Mouse (Mus musculus) lung, embryonic 14.5 days (tissue): Measurements from ENCODE around the gene Smarcc2. TPM values are rescaled to one million over a fixed set of nuclear protein-coding genes. Genes with fewer than 3 reads are reported as not detected.
"Not testable (repeated sequence)": the region's sequence is repeated elsewhere in the genome, so short reads cannot be mapped to it uniquely, and the experiment has no call there.

Source experiments
- ATAC-seq: fragments of 200-750 bp; cut with Nextera tagmentation; 2 replicates; pipeline ENCODE4 v1.8.0; 2017; ENCODE audit warnings: mild to moderate bottlenecking, moderate TSS enrichment, moderate library complexity; ENCODE audit not compliant: insufficient read depth
- DNase-seq: peaks from one replicate; pipeline ENCODE4 v3.0.0-alpha.2; 2015
- H3K27ac ChIP-seq: fragments of 300-500 bp; sonication (generic); 2 replicates; pipeline ENCODE4 v1.5.1; 2014; ENCODE audit warnings: low read depth, mild to moderate bottlenecking, moderate library complexity
- H3K27me3 ChIP-seq: fragments of 300-500 bp; sonication (generic); 2 replicates; pipeline ENCODE4 v1.6.1; 2014; ENCODE audit warnings: low read length, control low read depth; ENCODE audit not compliant: insufficient read depth
- H3K36me3 ChIP-seq: fragments of 300-500 bp; sonication (generic); 2 replicates; pipeline ENCODE4 v1.6.1; 2014; ENCODE audit warnings: control low read depth; ENCODE audit not compliant: insufficient read depth
- H3K4me1 ChIP-seq: fragments of 300-500 bp; sonication (generic); 2 replicates; pipeline ENCODE4 v1.6.1; 2014; ENCODE audit warnings: antibody characterized with exemption, control low read depth; ENCODE audit not compliant: insufficient read depth
- H3K4me2 ChIP-seq: fragments of 300-500 bp; sonication (generic); 2 replicates; pipeline ENCODE4 v1.6.1; 2014; ENCODE audit warnings: mild to moderate bottlenecking
- H3K4me3 ChIP-seq: fragments of 300-500 bp; sonication (generic); 2 replicates; pipeline ENCODE4 v1.5.1; 2014; ENCODE audit warnings: low read depth, low read length
- H3K9ac ChIP-seq: fragments of 300-500 bp; sonication (generic); 2 replicates; pipeline ENCODE4 v1.6.1; 2014
- H3K9me3 ChIP-seq: fragments of 300-500 bp; sonication (generic); 2 replicates; pipeline ENCODE4 v1.6.1; 2016; ENCODE audit warnings: low read depth, low read length, control low read depth
- CTCF ChIP-seq: IDR thresholded peaks from 2 replicates; pipeline ENCODE4 v1.5.1; 2016; ENCODE audit warnings: antibody characterized with exemption, low read depth
- WGBS: fragments of 180-500 bp; shearing (Covaris S2); extraction: QIAGEN DNeasy Blood & Tissue Kit; methylation state at CpG from one replicate; pipeline ENCODE4 v1.1.7; 2014; 5-methylcytosine and 5-hydroxymethylcytosine counted together
- polyA plus RNA-seq: library from polyadenylated mRNA; unstranded; fragments of >200 nt; fragmentation: Nextera tagmentation; extraction: Ambion mirVana; gene quantifications from 2 replicates; pipeline ENCODE4 v1.2.1, GENCODE M21; 2014

The Smarcc2 gene
- polyA plus RNA-seq, 1 experiment from 2014 or later = 81.1 TPM

GRCm38 (mm10) chr10:128489380-128489779, 30.3 kb downstream of the Smarcc2 start:
- Histone ChIP-seq H3K36me3 (peaks cover 75% of the 10 kb centered on the region), H3K4me2 (no peak overlapping the region), H3K4me3 (no peak overlapping the region), H3K4me1 (peaks cover 7% of the 10 kb centered on the region; the same call in 1 of the 2 replicates), H3K27ac (peak overlapping the region; percentile 95; the same call in 1 of the 2 replicates), H3K9me3 (no peaks in the 10 kb centered on the region), H3K27me3 (no peaks in the 10 kb centered on the region), H3K9ac (no peak overlapping the region)
- no peak for TF ChIP-seq CTCF
- ATAC-seq (no peak), DNase-seq (peak; percentile 17)
- WGBS = 48% methylated on average over 5 of the region's 5 CpGs

- no peak for TF ChIP-seq CTCF
- ATAC-seq = no peak
- peaks cover 71% of the 10 kb centered on the region for H3K36me3 ChIP-seq
- H3K4me1 ChIP-seq = peaks cover 8% of the 10 kb centered on the region
- 59% methylated on average over 4 of the region's 4 CpGs for WGBS
- no peak overlapping the region for H3K9ac ChIP-seq
- no peaks in the 10 kb centered on the region for H3K9me3 ChIP-seq
- no peak overlapping the region for H3K4me2 ChIP-seq
- no peaks in the 10 kb centered on the region for H3K27me3 ChIP-seq
- H3K27ac ChIP-seq = peak overlapping the region; percentile 95
- no peak for DNase-seq
- no peak overlapping the region for H3K4me3 ChIP-seq
Observed at GRCm38 (mm10) chr10:128489785-128490184, 30.7 kb downstream of the Smarcc2 start.

- no peak overlapping the region for H3K4me2 ChIP-seq
- peaks cover 11% of the 10 kb centered on the region for H3K4me1 ChIP-seq
- H3K4me3 ChIP-seq = no peak overlapping the region
- WGBS = 28% methylated on average over 5 of the region's 5 CpGs
- no peaks in the 10 kb centered on the region for H3K9me3 ChIP-seq
- TF ChIP-seq CTCF = no peak
- no peaks in the 10 kb centered on the region for H3K27me3 ChIP-seq
- DNase-seq = peak; percentile 54
- H3K27ac ChIP-seq = peak overlapping the region; percentile 95
- no peak for ATAC-seq
- peaks cover 69% of the 10 kb centered on the region for H3K36me3 ChIP-seq
- no peak overlapping the region for H3K9ac ChIP-seq
Observed at GRCm38 (mm10) chr10:128490232-128490631, 31.2 kb downstream of the Smarcc2 start.

GRCm38 (mm10) chr10:128490912-128491311, 31.9 kb downstream of the Smarcc2 start:
- ATAC-seq (no peak), DNase-seq (peak; percentile 4)
- H3K4me1 ChIP-seq = peaks cover 11% of the 10 kb centered on the region
- H3K9me3 ChIP-seq = no peaks in the 10 kb centered on the region
- H3K4me2 ChIP-seq = peak overlapping the region; percentile 86
- H3K27ac ChIP-seq = peak overlapping the region; percentile 95
- H3K36me3 ChIP-seq = peaks cover 62% of the 10 kb centered on the region
- H3K9ac ChIP-seq = no peak overlapping the region
- H3K27me3 ChIP-seq = no peaks in the 10 kb centered on the region
- 40% methylated on average over 5 of the region's 5 CpGs for WGBS
- peak overlapping the region; percentile 84 for H3K4me3 ChIP-seq
- TF ChIP-seq CTCF = no peak

GRCm38 (mm10) chr10:128491495-128491894, 32.4 kb downstream of the Smarcc2 start:
- no peak for TF ChIP-seq CTCF
- peak overlapping the region; percentile 86 for H3K4me2 ChIP-seq
- H3K4me3 ChIP-seq = peak overlapping the region; percentile 84
- H3K4me1 ChIP-seq = peaks cover 11% of the 10 kb centered on the region
- no peaks in the 10 kb centered on the region for H3K27me3 ChIP-seq
- peak; percentile 42 for DNase-seq
- H3K27ac ChIP-seq = peak overlapping the region; percentile 95; the same call in 1 of the 2 replicates
- ATAC-seq = no peak
- no peaks in the 10 kb centered on the region for H3K9me3 ChIP-seq
- H3K9ac ChIP-seq = peak overlapping the region; percentile 87
- WGBS = 44% methylated on average over 6 of the region's 6 CpGs
- peaks cover 56% of the 10 kb centered on the region for H3K36me3 ChIP-seq

- H3K36me3 ChIP-seq = peaks cover 52% of the 10 kb centered on the region
- H3K27me3 ChIP-seq, DNase-seq, ATAC-seq, H3K9me3 ChIP-seq: not testable (repeated sequence)
- H3K9ac ChIP-seq = peak overlapping the region; percentile 87
- WGBS = 29% methylated on average over 8 of the region's 8 CpGs
- H3K27ac ChIP-seq = peak overlapping the region; percentile 95
- peak overlapping the region; percentile 84 for H3K4me3 ChIP-seq
- peaks cover 11% of the 10 kb centered on the region for H3K4me1 ChIP-seq
- peak overlapping the region; percentile 86 for H3K4me2 ChIP-seq
Observed at GRCm38 (mm10) chr10:128492051-128492450, 33.0 kb downstream of the Smarcc2 start.

- peak overlapping the region; percentile 84 for H3K4me3 ChIP-seq
- H3K27me3 ChIP-seq = no peaks in the 10 kb centered on the region
- ATAC-seq (peak; percentile 62), DNase-seq (peak; percentile 86)
- H3K4me1 ChIP-seq = peaks cover 11% of the 10 kb centered on the region
- TF ChIP-seq CTCF = no peak
- 11% methylated on average over 12 of the region's 12 CpGs for WGBS
- peaks cover 45% of the 10 kb centered on the region for H3K36me3 ChIP-seq
- no peaks in the 10 kb centered on the region for H3K9me3 ChIP-seq
- peak overlapping the region; percentile 95 for H3K27ac ChIP-seq
- H3K9ac ChIP-seq = peak overlapping the region; percentile 87
- peak overlapping the region; percentile 86 for H3K4me2 ChIP-seq
Observed at GRCm38 (mm10) chr10:128492633-128493311, 33.7 kb downstream of the Smarcc2 start.
